Mouse (Mus musculus) forebrain, embryonic 10.5 days (tissue): Measurements from ENCODE around the gene Llph. TPM values are rescaled to one million over a fixed set of nuclear protein-coding genes. Genes with fewer than 3 reads are reported as not detected.
"Not testable (repeated sequence)": the region's sequence is repeated elsewhere in the genome, so short reads cannot be mapped to it uniquely, and the experiment has no call there.

Source experiments
- DNase-seq: peaks from one replicate; pipeline ENCODE4 v3.0.0-alpha.2; 2017; ENCODE audit warnings: low spot score; ENCODE audit errors: extremely low spot score
- H3K27ac ChIP-seq: fragments of 300-500 bp; sonication (generic); 2 replicates; pipeline ENCODE4 v1.5.1; 2016; ENCODE audit warnings: mild to moderate bottlenecking
- H3K27me3 ChIP-seq: fragments of 300-500 bp; sonication (generic); 2 replicates; pipeline ENCODE4 v1.6.1; 2016; ENCODE audit warnings: mild to moderate bottlenecking; ENCODE audit not compliant: poor library complexity, severe bottlenecking
- H3K36me3 ChIP-seq: fragments of 300-500 bp; sonication (generic); replicated peaks from 2 replicates; pipeline ENCODE4 v1.6.1; 2016; ENCODE audit warnings: mild to moderate bottlenecking, moderate library complexity
- H3K4me1 ChIP-seq: fragments of 300-500 bp; sonication (generic); 2 replicates; pipeline ENCODE4 v1.6.1; 2016
- H3K4me3 ChIP-seq: fragments of 300-500 bp; sonication (generic); 2 replicates; pipeline ENCODE4 v1.5.1; 2016; ENCODE audit warnings: mild to moderate bottlenecking, moderate library complexity
- H3K9me3 ChIP-seq: fragments of 300-500 bp; sonication (generic); 2 replicates; pipeline ENCODE4 v1.6.1; 2016; ENCODE audit warnings: mild to moderate bottlenecking, moderate library complexity
- WGBS: fragments of 180-500 bp; shearing (Covaris S2); methylation state at CpG from one replicate; pipeline ENCODE4 v1.1.7; 2016; 5-methylcytosine and 5-hydroxymethylcytosine counted together
- polyA plus RNA-seq: library from polyadenylated mRNA; unstranded; fragments of >200 nt; fragmentation: Nextera tagmentation; extraction: Ambion mirVana; gene quantifications from 2 replicates; pipeline ENCODE4 v1.2.1, GENCODE M21; 2016

Llph gene
- polyA plus RNA-seq, 1 experiment from 2014 or later = 68.3 TPM

GRCm38 (mm10) chr10:120202467-120203250 lies 24.2 kb upstream of the Llph start:
- Histone ChIP-seq H3K27ac (no peak overlapping the region), H3K4me3 (no peak overlapping the region), H3K36me3 (no peaks in the 10 kb centered on the region), H3K27me3 (peaks cover 51% of the 10 kb centered on the region), H3K4me1 (peaks cover 12% of the 10 kb centered on the region), H3K9me3 (no peaks in the 10 kb centered on the region)
- 78% methylated on average over 16 of the region's 16 CpGs for WGBS
- DNase-seq = no peak

GRCm38 (mm10) chr10:120204591-120205210 lies 22.2 kb upstream of the Llph start:
- Histone ChIP-seq H3K36me3 (no peaks in the 10 kb centered on the region), H3K4me1 (peaks cover 19% of the 10 kb centered on the region), H3K27me3 (peaks cover 34% of the 10 kb centered on the region), H3K9me3 (no peaks in the 10 kb centered on the region), H3K27ac (no peak overlapping the region), H3K4me3 (no peak overlapping the region)
- no peak for DNase-seq
- 84% methylated on average over 13 of the region's 13 CpGs for WGBS

- WGBS = 91% methylated on average over 8 of the region's 8 CpGs
- H3K4me1 ChIP-seq = peaks cover 11% of the 10 kb centered on the region
- peaks cover under 1% of the 10 kb centered on the region; the same call in 1 of the 2 replicates for H3K27me3 ChIP-seq
- H3K4me3 ChIP-seq = peak overlapping the region; percentile 83; the same call in 1 of the 2 replicates
- H3K36me3 ChIP-seq = peaks cover 12% of the 10 kb centered on the region
- H3K27ac ChIP-seq = 0 out of 2 replicates have a peak overlapping the region, but pooled peaks have one; percentile 88
- no peak for DNase-seq
- H3K9me3 ChIP-seq = peaks cover 8% of the 10 kb centered on the region; the same call in 1 of the 2 replicates
Observed at GRCm38 (mm10) chr10:120208015-120208414, 18.9 kb upstream of the Llph start.

GRCm38 (mm10) chr10:120208575-120209538 lies 18.0 kb upstream of the Llph start:
- H3K27me3 ChIP-seq = no peaks in the 10 kb centered on the region
- peak overlapping the region; percentile 88 for H3K27ac ChIP-seq
- WGBS = 7% methylated on average over 53 of the region's 53 CpGs
- H3K4me1 ChIP-seq = peaks cover 11% of the 10 kb centered on the region
- peak overlapping the region; percentile 83 for H3K4me3 ChIP-seq
- H3K36me3 ChIP-seq = peaks cover 12% of the 10 kb centered on the region
- H3K9me3 ChIP-seq = peaks cover 8% of the 10 kb centered on the region; the same call in 1 of the 2 replicates
- DNase-seq = peak; percentile 91

- no peaks in the 10 kb centered on the region for H3K27me3 ChIP-seq
- no peak overlapping the region for H3K27ac ChIP-seq
- H3K4me3 ChIP-seq = peak overlapping the region; percentile 83
- peaks cover 8% of the 10 kb centered on the region; the same call in 1 of the 2 replicates for H3K9me3 ChIP-seq
- H3K36me3 ChIP-seq = peaks cover 12% of the 10 kb centered on the region
- WGBS = 76% methylated on average over 6 of the region's 6 CpGs
- H3K4me1 ChIP-seq = peaks cover 11% of the 10 kb centered on the region
- DNase-seq = no peak
Observed at GRCm38 (mm10) chr10:120209539-120209925, 17.3 kb upstream of the Llph start.

GRCm38 (mm10) chr10:120210096-120210495 lies 16.8 kb upstream of the Llph start:
- Histone ChIP-seq H3K27ac (no peak overlapping the region), H3K9me3 (peaks cover 8% of the 10 kb centered on the region; the same call in 1 of the 2 replicates), H3K4me1 (peaks cover 11% of the 10 kb centered on the region), H3K27me3 (no peaks in the 10 kb centered on the region), H3K4me3 (peak overlapping the region; percentile 83; the same call in 1 of the 2 replicates), H3K36me3 (peaks cover 12% of the 10 kb centered on the region)
- DNase-seq = no peak
- WGBS = 92% methylated on average over 3 of the region's 3 CpGs

GRCm38 (mm10) chr10:120217099-120217498 lies 9.8 kb upstream of the Llph start:
- H3K4me1 ChIP-seq, H3K27me3 ChIP-seq, DNase-seq, H3K9me3 ChIP-seq, H3K4me3 ChIP-seq, H3K27ac ChIP-seq: not testable (repeated sequence)
- 81% methylated on average over 1 of the region's 1 CpGs for WGBS
- peaks cover 33% of the 10 kb centered on the region for H3K36me3 ChIP-seq

DNA sequence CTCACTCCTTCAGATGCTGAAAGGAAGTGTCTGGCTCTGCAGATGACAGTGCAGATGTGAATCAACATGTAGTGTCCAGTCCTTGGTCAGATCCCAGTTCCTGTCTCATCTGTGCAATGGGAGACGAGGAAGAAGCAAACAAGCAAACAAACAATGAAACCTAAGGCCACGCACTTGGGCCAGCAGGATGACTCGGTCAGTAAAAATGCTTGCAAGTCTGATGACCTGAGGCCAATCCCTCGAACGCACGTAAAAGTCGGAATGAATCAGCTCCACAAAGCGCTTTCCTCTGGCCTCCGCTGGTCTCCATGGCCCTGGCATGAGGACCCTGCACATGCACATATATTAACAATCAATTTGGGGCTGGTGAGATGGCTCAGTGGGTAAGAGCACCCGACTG lies 7.9 kb upstream of the Llph start:
- DNase-seq = no peak
- H3K9me3 ChIP-seq = no peaks in the 10 kb centered on the region
- H3K27ac ChIP-seq = no peak overlapping the region
- 96% methylated on average over 10 of the region's 10 CpGs for WGBS
- peaks cover 39% of the 10 kb centered on the region for H3K36me3 ChIP-seq
- no peaks in the 10 kb centered on the region for H3K4me1 ChIP-seq
- no peaks in the 10 kb centered on the region for H3K27me3 ChIP-seq
- no peak overlapping the region for H3K4me3 ChIP-seq

- DNase-seq = no peak
- no peak overlapping the region for H3K4me3 ChIP-seq
- no peaks in the 10 kb centered on the region for H3K4me1 ChIP-seq
- no peaks in the 10 kb centered on the region for H3K9me3 ChIP-seq
- peaks cover 46% of the 10 kb centered on the region for H3K36me3 ChIP-seq
- 88% methylated on average over 14 of the region's 14 CpGs for WGBS
- no peak overlapping the region for H3K27ac ChIP-seq
- H3K27me3 ChIP-seq = no peaks in the 10 kb centered on the region
Observed at GRCm38 (mm10) chr10:120219578-120220359, 7.1 kb upstream of the Llph start.

- H3K4me3 ChIP-seq = no peak overlapping the region
- WGBS = 91% methylated on average over 7 of the region's 7 CpGs
- H3K27ac ChIP-seq = no peak overlapping the region
- H3K36me3 ChIP-seq = peaks cover 41% of the 10 kb centered on the region
- no peak for DNase-seq
- no peaks in the 10 kb centered on the region for H3K4me1 ChIP-seq
- no peaks in the 10 kb centered on the region for H3K27me3 ChIP-seq
- H3K9me3 ChIP-seq = no peaks in the 10 kb centered on the region
Observed at GRCm38 (mm10) chr10:120220776-120221175, 6.1 kb upstream of the Llph start.

- no peak overlapping the region for H3K27ac ChIP-seq
- no peak overlapping the region for H3K4me3 ChIP-seq
- no peaks in the 10 kb centered on the region for H3K9me3 ChIP-seq
- H3K27me3 ChIP-seq = no peaks in the 10 kb centered on the region
- H3K4me1 ChIP-seq = peaks cover 17% of the 10 kb centered on the region
- 26% methylated on average over 5 of the region's 5 CpGs for WGBS
- peak; percentile 63 for DNase-seq
- H3K36me3 ChIP-seq = peaks cover 47% of the 10 kb centered on the region
Observed at GRCm38 (mm10) chr10:120231718-120232117, 4.8 kb downstream of the Llph start.
